Mouse (Mus musculus) MEL (cell line): ENCODE results near the gene Nxf3. TPM values are rescaled to one million over a fixed set of nuclear protein-coding genes. Genes with fewer than 3 reads are reported as not detected.

Experiments
- DNase-seq: peaks from one replicate; pipeline ENCODE4 v3.0.0; 2011; ENCODE audit warnings: low read depth, low spot score
- H3K27ac ChIP-seq: 2 replicates; pipeline ENCODE4 v1.5.1; 2012; ENCODE audit warnings: low read depth, mild to moderate bottlenecking, control low read depth, low read length, moderate library complexity; ENCODE audit not compliant: control insufficient read depth
- H3K27me3 ChIP-seq, 2 experiments: fragments of 150-350 bp in 1 of 2; sonication (generic) in 1 of 2; 2 replicates each; pipeline ENCODE4 v1.6.1; 2012; ENCODE audit warnings: low read length in 2 of 2, mild to moderate bottlenecking in 2 of 2, improper control_type of control experiment in 1 of 2, moderate library complexity in 1 of 2; ENCODE audit not compliant: insufficient read depth in 2 of 2, control insufficient read depth in 1 of 2
- H3K36me3 ChIP-seq, 2 experiments: 2 replicates each; pipeline ENCODE4 v1.6.1; 2012 to 2014; ENCODE audit warnings: low read length in 2 of 2, improper control_type of control experiment in 1 of 2, inconsistent platforms in 1 of 2, mild to moderate bottlenecking in 1 of 2; ENCODE audit not compliant: insufficient read depth in 2 of 2, control insufficient read depth in 1 of 2
- H3K4me1 ChIP-seq, 2 experiments: fragments of 150-350 bp in 1 of 2; sonication (generic) in 1 of 2; 2 replicates each; pipeline ENCODE4 v1.6.1; 2012; ENCODE audit warnings: low read length in 2 of 2, improper control_type of control experiment in 1 of 2, mild to moderate bottlenecking in 1 of 2; ENCODE audit not compliant: insufficient read depth in 2 of 2, control insufficient read depth in 1 of 2
- H3K4me3 ChIP-seq, 2 experiments: fragments of 150-350 bp in 1 of 2; sonication (generic) in 1 of 2; 2 replicates each; pipeline ENCODE4 v1.5.1; 2012; ENCODE audit warnings: low read depth in 2 of 2, low read length in 2 of 2, mild to moderate bottlenecking in 2 of 2, moderate library complexity in 2 of 2, control low read depth in 1 of 2, improper control_type of control experiment in 1 of 2; ENCODE audit not compliant: control insufficient read depth in 1 of 2, insufficient read depth in 1 of 2
- H3K79me2 ChIP-seq: 2 replicates; pipeline ENCODE4 v1.6.1; 2012; ENCODE audit warnings: mild to moderate bottlenecking, low read length, moderate library complexity; ENCODE audit not compliant: control insufficient read depth, poor library complexity, insufficient read depth
- H3K9ac ChIP-seq: 2 replicates; pipeline ENCODE4 v1.6.1; 2012; ENCODE audit warnings: low read depth, mild to moderate bottlenecking, control low read depth, low read length, moderate library complexity; ENCODE audit not compliant: control insufficient read depth, poor library complexity, severe bottlenecking
- H3K9me3 ChIP-seq: fragments of 150-350 bp; sonication (generic); replicated peaks from 2 replicates; pipeline ENCODE4 v1.6.1; 2012; ENCODE audit warnings: mild to moderate bottlenecking, low read length, improper control_type of control experiment, moderate library complexity; ENCODE audit not compliant: insufficient read depth
- CHD1 ChIP-seq: IDR thresholded peaks from 2 replicates; pipeline ENCODE4 v1.6.1; 2012; ENCODE audit warnings: low read depth, mild to moderate bottlenecking, inconsistent platforms, low read length, improper control_type of control experiment
- CTCF ChIP-seq, 3 experiments: IDR thresholded peaks in 2 of 3; conservative IDR thresholded peaks in 1 of 3; 2 replicates each; pipeline ENCODE4 v1.5.1; 2011 to 2012; ENCODE audit warnings: low read length in 3 of 3, low read depth in 2 of 3, mild to moderate bottlenecking in 2 of 3, improper control_type of control experiment in 1 of 3, inconsistent platforms in 1 of 3, mixed read lengths in 1 of 3, moderate library complexity in 1 of 3; ENCODE audit not compliant: control insufficient read depth in 1 of 3, insufficient read depth in 1 of 3, poor library complexity in 1 of 3, severe bottlenecking in 1 of 3
- GABPA ChIP-seq: IDR thresholded peaks from 2 replicates; pipeline ENCODE4 v1.6.1; 2012; ENCODE audit warnings: low read depth, mild to moderate bottlenecking, inconsistent platforms, low read length, improper control_type of control experiment, moderate library complexity
- HCFC1 ChIP-seq: IDR thresholded peaks from 2 replicates; pipeline ENCODE4 v1.6.1; 2012; ENCODE audit warnings: low read depth, mild to moderate bottlenecking, inconsistent platforms, low read length, improper control_type of control experiment, moderate library complexity
- KAT2A ChIP-seq: conservative IDR thresholded peaks from 2 replicates; pipeline ENCODE4 v1.6.1; 2012; ENCODE audit warnings: low read depth, low read length, improper control_type of control experiment, inconsistent platforms
- MAZ ChIP-seq: IDR thresholded peaks from 2 replicates; pipeline ENCODE4 v1.6.1; 2012; ENCODE audit warnings: low read depth, mild to moderate bottlenecking, inconsistent platforms, low read length, improper control_type of control experiment
- MYB ChIP-seq: IDR thresholded peaks from 2 replicates; pipeline ENCODE4 v1.6.1; 2011; ENCODE audit warnings: mild to moderate bottlenecking, low read depth, low read length, improper control_type of control experiment
- NELFE ChIP-seq: IDR thresholded peaks from 2 replicates; pipeline ENCODE4 v1.6.1; 2011; ENCODE audit warnings: low read depth, low read length, improper control_type of control experiment
- POLR2AphosphoS5 ChIP-seq: IDR thresholded peaks from 2 replicates; pipeline ENCODE4 v1.6.1; 2012; ENCODE audit warnings: low read depth, borderline replicate concordance, mild to moderate bottlenecking, inconsistent platforms, low read length, moderate library complexity, mixed read lengths
- RCOR1 ChIP-seq: IDR thresholded peaks from 2 replicates; pipeline ENCODE4 v1.6.1; 2012; ENCODE audit warnings: low read depth, mild to moderate bottlenecking, inconsistent platforms, low read length, improper control_type of control experiment
- TBP ChIP-seq: IDR thresholded peaks from 2 replicates; pipeline ENCODE4 v1.8.0; 2011; ENCODE audit warnings: low read depth, low read length, improper control_type of control experiment
- USF2 ChIP-seq, 2 experiments: IDR thresholded peaks; 2 replicates each; pipeline ENCODE4 v1.6.1; 2011 to 2012; ENCODE audit warnings: improper control_type of control experiment in 2 of 2, low read length in 2 of 2, borderline replicate concordance in 1 of 2, inconsistent platforms in 1 of 2, low read depth in 1 of 2, mild to moderate bottlenecking in 1 of 2; ENCODE audit not compliant: insufficient read depth in 1 of 2
- ZC3H11A ChIP-seq: IDR thresholded peaks from 2 replicates; pipeline ENCODE4 v1.6.1; 2012; ENCODE audit warnings: low read depth, mild to moderate bottlenecking, inconsistent platforms, low read length, improper control_type of control experiment
- ZNF384 ChIP-seq: IDR thresholded peaks from 2 replicates; pipeline ENCODE4 v1.6.1; 2012; ENCODE audit warnings: low read depth, mild to moderate bottlenecking, inconsistent platforms, low read length, improper control_type of control experiment
- polyA plus RNA-seq, 2 experiments: library from polyadenylated mRNA; stranded (reverse) in 1 of 2; unstranded in 1 of 2; fragments of >175 nt in 1 of 2; fragments of >200 nt in 1 of 2; gene quantifications; 2 replicates each; pipeline versions ENCODE4 v1.2.1 to v1.2.4; 2012; ENCODE audit warnings: low replicate concordance in 2 of 2, low read depth in 1 of 2; ENCODE audit not compliant: insufficient read length in 2 of 2, insufficient read depth in 1 of 2, missing spikeins in 1 of 2
- total RNA-seq: library from RNA; depleted of rRNA; stranded (reverse); fragments of 300-350 nt; gene quantifications from 2 replicates; pipeline ENCODE4 v1.2.3, GENCODE M21; 2012; rRNA removed

The Nxf3 gene
- total and polyA plus RNA-seq, 3 experiments, result 0.08 TPM; not detected in 2

GRCm38 (mm10) chrX:136030331-136030730, 54.7 kb downstream of the Nxf3 start:
- Histone ChIP-seq H3K9me3 (no peaks in the 10 kb centered on the region), H3K36me3 (no peaks in the 10 kb centered on the region)

More at GRCm38 (mm10) chrX:136030331-136030730, 54.7 kb downstream of the Nxf3 start:
- H3K4me1 ChIP-seq, result no peaks in the 10 kb centered on the region
- no peak overlapping the region for H3K4me3 ChIP-seq
- no peak for TF ChIP-seq CHD1
- no peak for TF ChIP-seq HCFC1
- TF ChIP-seq RCOR1, result no peak
- TF ChIP-seq GABPA, result no peak
- no peak for TF ChIP-seq ZC3H11A
- no peak for TF ChIP-seq POLR2AphosphoS5
- TF ChIP-seq TBP, result no peak
- no peak for TF ChIP-seq KAT2A
- TF ChIP-seq ZNF384, result no peak
- TF ChIP-seq MAZ, result no peak
- TF ChIP-seq NELFE, result no peak
- no peak for TF ChIP-seq USF2 (IDR thresholded peaks at IDR 0.05; ENCODE audit: borderline replicate concordance in 1 of 2, insufficient read depth in 1 of 2, low read depth in 1 of 2, low read length in 2 of 2)
- no peak for TF ChIP-seq CTCF (IDR thresholded peaks at IDR 0.05 in 2 of 3, conservative IDR thresholded peaks at IDR 0.05 in 1 of 3; ENCODE audit: control insufficient read depth in 1 of 3, insufficient read depth in 1 of 3, low read depth in 2 of 3, low read length in 3 of 3, poor library complexity in 1 of 3, severe bottlenecking in 1 of 3)
- no peak for TF ChIP-seq MYB
- no peak overlapping the region for H3K9ac ChIP-seq
- peaks cover 0 to 2% of the 10 kb centered on the region in 2 experiments; a peak in 1 of 4 replicates for H3K27me3 ChIP-seq
- H3K79me2 ChIP-seq, result no peaks in the 10 kb centered on the region
- no peak for DNase-seq
- H3K27ac ChIP-seq, result no peak overlapping the region

Other genes with a start within 250 kb of the Nxf3 start
- not detected in 2 replicates for gene Gprasp2, start 246.2 kb downstream of the Nxf3 start, total RNA-seq
- under 1 TPM in 1 of 2 experiments, not detected in 1; 0.31 TPM for gene Gprasp2, start 246.2 kb downstream of the Nxf3 start, polyA plus RNA-seq
- not detected in 2 replicates for gene Arxes2, start 91.4 kb downstream of the Nxf3 start, total RNA-seq
- not detected for gene Arxes2, start 91.4 kb downstream of the Nxf3 start, polyA plus RNA-seq
- not detected in 2 replicates for gene Arxes1, start 51.9 kb downstream of the Nxf3 start, total RNA-seq
- not detected for gene Arxes1, start 51.9 kb downstream of the Nxf3 start, polyA plus RNA-seq
- not detected in 2 replicates for gene Bex2, start 17.0 kb downstream of the Nxf3 start, total RNA-seq
- gene Bex2, start 17.0 kb downstream of the Nxf3 start, polyA plus RNA-seq, result not detected
- 219 and 240 TPM in 2 replicates for gene Bex4, start 53.7 kb upstream of the Nxf3 start, total RNA-seq
- 100 to 1,000 TPM in 1 of 2 experiments, not detected in 1; 412 TPM for gene Bex4, start 53.7 kb upstream of the Nxf3 start, polyA plus RNA-seq
- 26.9 and 27.4 TPM in 2 replicates for gene Tceal8, start 87.1 kb upstream of the Nxf3 start, total RNA-seq
- gene Tceal8, start 87.1 kb upstream of the Nxf3 start, polyA plus RNA-seq, result 100 to 1,000 TPM in 1 of 2 experiments, 10 to 100 TPM in 1; 41.1 to 759 TPM
- gene Tceal5, start 118.6 kb upstream of the Nxf3 start, total RNA-seq, result not detected in 2 replicates
- not detected for gene Tceal5, start 118.6 kb upstream of the Nxf3 start, polyA plus RNA-seq
- gene Tceal7, start 129.5 kb upstream of the Nxf3 start, total RNA-seq, result not detected in 2 replicates
- 1 to 10 TPM in 1 of 2 experiments, not detected in 1; 1.0 TPM for gene Tceal7, start 129.5 kb upstream of the Nxf3 start, polyA plus RNA-seq
- gene Bex1, start 130.3 kb upstream of the Nxf3 start, total RNA-seq, result 0.27 and 0.49 TPM in 2 replicates
- under 1 TPM in 1 of 2 experiments, not detected in 1; 0.86 TPM for gene Bex1, start 130.3 kb upstream of the Nxf3 start, polyA plus RNA-seq
- 68.1 and 75.2 TPM in 2 replicates for gene Tceal9, start 159.8 kb upstream of the Nxf3 start, total RNA-seq
- gene Tceal9, start 159.8 kb upstream of the Nxf3 start, polyA plus RNA-seq, result 100 to 1,000 TPM in 1 of 2 experiments, not detected in 1; 113 TPM
- 153 and 164 TPM in 2 replicates for gene Bex3, start 185.0 kb upstream of the Nxf3 start, total RNA-seq
- gene Bex3, start 185.0 kb upstream of the Nxf3 start, polyA plus RNA-seq, result 100 to 1,000 TPM in 1 of 2 experiments, not detected in 1; 326 TPM